Mouse (Mus musculus) thymus, adult 2 months (tissue): ENCODE measurements around the gene Dennd1a.

Experiments
- CTCF ChIP-seq: fragments of 200-500 bp; IDR thresholded peaks from 2 replicates; pipeline ENCODE4 v1.5.1; 2012; ENCODE audit warnings: mild to moderate bottlenecking, control low read depth, low read length, moderate library complexity, borderline replicate concordance; ENCODE audit not compliant: control insufficient read depth, poor library complexity, insufficient read depth; ENCODE audit errors: extremely low read depth
- POLR2A ChIP-seq: fragments of 200-500 bp; IDR thresholded peaks from 2 replicates; pipeline ENCODE4 v1.6.1; 2012; ENCODE audit warnings: mild to moderate bottlenecking, low read length, control low read depth, moderate library complexity; ENCODE audit not compliant: control insufficient read depth, poor library complexity, insufficient read depth; ENCODE audit errors: extremely low read depth

DNA sequence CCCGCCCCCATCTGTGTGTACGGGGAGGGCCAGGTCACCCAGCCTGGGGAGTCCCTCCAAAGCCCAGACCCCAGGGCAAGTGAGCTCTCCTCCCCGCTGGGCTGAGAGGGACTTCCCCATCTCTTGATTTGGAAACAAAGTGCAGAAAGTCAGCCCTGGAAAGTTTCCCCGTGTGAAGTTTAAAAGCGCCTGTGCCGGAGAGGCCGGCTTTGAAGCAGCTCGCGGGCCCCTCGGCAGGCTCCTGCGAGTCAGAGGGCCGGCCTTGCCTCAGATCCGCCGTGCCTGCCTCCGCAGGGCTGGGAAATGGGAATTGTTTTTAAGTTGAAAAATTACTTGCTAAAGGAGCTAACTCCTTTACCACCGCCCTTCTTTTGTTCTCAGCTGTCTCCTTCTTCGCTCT, 49.4 kb upstream of the Dennd1a start:
- no peak for TF ChIP-seq CTCF
- no peak for TF ChIP-seq POLR2A
